Mouse (Mus musculus) liver, embryonic 14.5 days (tissue): Measurements from ENCODE around the gene Nynrin.

Source experiments
- CTCF ChIP-seq: IDR thresholded peaks from 2 replicates; pipeline ENCODE4 v1.5.1; 2016; ENCODE audit warnings: antibody characterized with exemption, low read depth, control low read depth
- EP300 ChIP-seq: IDR thresholded peaks from 2 replicates; pipeline ENCODE4 v1.6.1; 2016; ENCODE audit warnings: antibody characterized with exemption, low read depth

- TF ChIP-seq CTCF (no peak), EP300 (no peak)
Measured at GRCm38 (mm10) chr14:55897671-55898070, 43.9 kb downstream of the Nynrin start.
